Mouse (Mus musculus) adrenal gland, postnatal 36 days (tissue): ENCODE measurements around the gene Rps2. TPM values are rescaled to one million over a fixed set of nuclear protein-coding genes. Genes with fewer than 3 reads are reported as not detected.

Experiments
- DNase-seq, 2 experiments: peaks; one replicate each; pipeline ENCODE4 v3.0.0; 2021; ENCODE audit warnings: mixed read lengths in 1 of 2
- total RNA-seq, 2 experiments: library from RNA; stranded (reverse); gene quantifications; 2 replicates each; pipeline ENCODE4 v1.2.3; 2021

The Rps2 gene
- total RNA-seq, 2 experiments from 2014 or later, result 720 to 747 TPM

DNA sequence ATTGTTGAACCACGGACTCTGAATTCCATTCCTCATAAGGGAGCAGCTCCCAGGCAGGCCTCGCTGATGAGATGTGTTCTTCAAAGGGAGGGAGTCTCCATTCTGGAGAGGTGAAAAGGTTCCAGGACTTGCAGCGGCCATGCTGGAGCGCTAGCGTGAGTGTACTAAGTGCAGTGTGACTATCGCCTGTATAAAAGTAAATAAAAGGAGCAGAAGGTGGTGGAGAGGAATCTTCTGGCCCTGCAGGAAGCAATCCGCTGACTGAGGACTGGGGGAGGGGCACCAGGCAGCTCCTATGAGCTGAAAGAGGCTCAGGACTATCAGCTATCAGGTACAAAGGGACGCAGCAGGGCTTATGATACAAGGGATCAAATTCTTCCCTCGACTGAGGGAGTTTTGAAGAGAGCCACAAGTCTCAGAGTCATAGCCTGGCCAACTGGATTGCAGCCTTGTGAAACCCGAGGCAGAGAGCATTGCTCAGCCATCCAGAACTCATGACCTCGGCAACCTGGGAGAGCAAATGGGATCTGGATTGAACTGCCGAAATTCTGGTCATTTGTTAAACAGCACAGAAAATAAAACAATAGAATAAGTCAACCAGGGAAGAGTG lies 48.5 kb downstream of the Rps2 start:
- no peak for DNase-seq

DNA sequence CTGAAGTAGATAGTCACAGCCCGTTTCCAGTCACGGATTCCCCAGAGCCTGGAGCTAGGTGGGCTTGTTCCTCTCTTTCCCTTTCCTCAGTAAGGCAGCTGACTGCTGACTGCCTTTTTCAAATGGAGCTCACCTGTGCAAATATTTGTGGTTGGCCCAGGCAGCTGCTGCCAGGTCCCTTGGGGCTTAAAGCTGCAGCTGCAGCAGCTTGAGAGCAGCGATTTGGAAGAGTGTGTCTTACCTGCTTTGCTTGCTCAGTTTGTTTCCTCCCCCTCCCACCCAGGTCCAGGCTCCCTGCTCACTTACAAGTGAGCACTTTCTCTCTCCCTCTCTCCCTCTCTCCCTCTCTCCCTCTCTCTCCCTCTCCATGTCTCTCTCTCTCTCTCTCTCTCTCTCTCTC lies 51.2 kb downstream of the Rps2 start:
- no peak for DNase-seq

Other genes with a start within 250 kb of the Rps2 start
- gene E4f1, start 247.8 kb upstream of the Rps2 start, total RNA-seq, result 10 to 100 TPM; 16.8 to 20.2 TPM
- gene Pgp, start 247.7 kb upstream of the Rps2 start, total RNA-seq, result 10 to 100 TPM; 85.9 to 94.4 TPM
- gene Bricd5, start 244.2 kb upstream of the Rps2 start, total RNA-seq, result under 1 TPM; 0.30 to 0.46 TPM
- 10 to 100 TPM; 22.8 to 24.3 TPM for gene Mlst8, start 239.0 kb upstream of the Rps2 start, total RNA-seq
- gene Caskin1, start 229.5 kb upstream of the Rps2 start, total RNA-seq, result 10 to 100 TPM; 14.7 to 25.7 TPM
- gene Traf7, start 190.2 kb upstream of the Rps2 start, total RNA-seq, result 100 to 1,000 TPM in 1 of 2 experiments, 10 to 100 TPM in 1; 94.7 to 118 TPM
- 1 to 10 TPM in 1 of 2 experiments, under 1 TPM in 1; 0.70 to 1.3 TPM for gene Rab26, start 183.9 kb upstream of the Rps2 start, total RNA-seq
- 10 to 100 TPM; 46.9 to 49.1 TPM for gene Pkd1, start 168.3 kb upstream of the Rps2 start, total RNA-seq
- 100 to 1,000 TPM in 1 of 2 experiments, 10 to 100 TPM in 1; 79.2 to 103 TPM for gene Tsc2, start 85.5 kb upstream of the Rps2 start, total RNA-seq
- 1 to 10 TPM; 7.8 TPM for gene Nthl1, start 85.4 kb upstream of the Rps2 start, total RNA-seq
- gene Slc9a3r2, start 67.8 kb upstream of the Rps2 start, total RNA-seq, result 10 to 100 TPM; 48.0 to 88.5 TPM
- not detected for gene Npw, start 59.7 kb upstream of the Rps2 start, total RNA-seq
- gene Zfp598, start 48.4 kb upstream of the Rps2 start, total RNA-seq, result 10 to 100 TPM; 47.5 to 51.1 TPM
- gene Syngr3, start 28.2 kb upstream of the Rps2 start, total RNA-seq, result 1 to 10 TPM; 1.7 to 2.0 TPM
- 10 to 100 TPM; 34.5 to 42.0 TPM for gene Gfer, start 22.0 kb upstream of the Rps2 start, total RNA-seq
- 1 to 10 TPM; 4.5 to 6.1 TPM for gene Noxo1, start 21.9 kb upstream of the Rps2 start, total RNA-seq
- gene Tbl3, start 10.5 kb upstream of the Rps2 start, total RNA-seq, result 10 to 100 TPM; 36.0 to 38.5 TPM
- gene Rnf151, start 53 bp upstream of the Rps2 start, total RNA-seq, result not detected
- gene Ndufb10, start 6.4 kb downstream of the Rps2 start, total RNA-seq, result 100 to 1,000 TPM; 239 to 246 TPM
- under 1 TPM in 1 of 2 experiments, not detected in 1; 0.40 TPM for gene Rpl3l, start 9.7 kb downstream of the Rps2 start, total RNA-seq
- gene Msrb1, start 18.5 kb downstream of the Rps2 start, total RNA-seq, result 10 to 100 TPM; 84.2 to 86.1 TPM
- gene Hs3st6, start 34.9 kb downstream of the Rps2 start, total RNA-seq, result 1 to 10 TPM; 1.8 to 2.2 TPM
- 1 to 10 TPM; 1.0 to 1.1 TPM for gene Meiob, start 86.2 kb downstream of the Rps2 start, total RNA-seq
- gene Hagh, start 122.0 kb downstream of the Rps2 start, total RNA-seq, result 100 to 1,000 TPM in 1 of 2 experiments, 10 to 100 TPM in 1; 97.1 to 102 TPM
- gene Fahd1, start 132.2 kb downstream of the Rps2 start, total RNA-seq, result 10 to 100 TPM; 22.7 to 39.8 TPM
- 1 to 10 TPM; 4.1 to 4.3 TPM for gene Igfals, start 147.9 kb downstream of the Rps2 start, total RNA-seq
- gene Nubp2, start 168.2 kb downstream of the Rps2 start, total RNA-seq, result 10 to 100 TPM; 47.7 to 57.9 TPM
- 10 to 100 TPM; 31.2 to 34.7 TPM for gene Spsb3, start 168.5 kb downstream of the Rps2 start, total RNA-seq
- 10 to 100 TPM; 41.0 to 42.3 TPM for gene Eme2, start 177.0 kb downstream of the Rps2 start, total RNA-seq
- 100 to 1,000 TPM; 109 to 177 TPM for gene Mrps34, start 177.0 kb downstream of the Rps2 start, total RNA-seq
- 100 to 1,000 TPM in 1 of 2 experiments, 10 to 100 TPM in 1; 51.3 to 113 TPM for gene Nme3, start 178.4 kb downstream of the Rps2 start, total RNA-seq
- gene Mapk8ip3, start 218.9 kb downstream of the Rps2 start, total RNA-seq, result 100 to 1,000 TPM in 1 of 2 experiments, 10 to 100 TPM in 1; 82.1 to 126 TPM
- gene Jpt2, start 242.6 kb downstream of the Rps2 start, total RNA-seq, result 10 to 100 TPM; 25.1 to 26.4 TPM